Mouse (Mus musculus) lung, postnatal 0 days (tissue): ENCODE results near the gene Piezo1. TPM values are rescaled to one million over a fixed set of nuclear protein-coding genes. Genes with fewer than 3 reads are reported as not detected.
A peak's percentile ranks its signal among the peaks of the same experiment; 100 is the strongest.

Experiments used
- ATAC-seq: fragments of 200-750 bp; cut with Nextera tagmentation; 2 replicates; pipeline ENCODE4 v1.8.0; 2017; ENCODE audit warnings: moderate library complexity
- DNase-seq: peaks from one replicate; pipeline ENCODE4 v3.0.0-alpha.2; 2016; ENCODE audit warnings: low spot score
- H3K27ac ChIP-seq: fragments of 300-500 bp; sonication (generic); 2 replicates; pipeline ENCODE4 v1.5.1; 2014; ENCODE audit warnings: antibody characterized with exemption, mild to moderate bottlenecking, low read length, mixed read lengths
- H3K27me3 ChIP-seq: fragments of 300-500 bp; sonication (generic); replicated peaks from 2 replicates; pipeline ENCODE4 v1.6.1; 2014; ENCODE audit warnings: low read length, mixed read lengths; ENCODE audit not compliant: insufficient read depth
- H3K36me3 ChIP-seq: fragments of 300-500 bp; sonication (generic); 2 replicates; pipeline ENCODE4 v1.6.1; 2014; ENCODE audit warnings: low read length, mixed read lengths; ENCODE audit not compliant: insufficient read depth
- H3K4me1 ChIP-seq: fragments of 300-500 bp; sonication (generic); 2 replicates; pipeline ENCODE4 v1.6.1; 2014; ENCODE audit warnings: antibody characterized with exemption, low read depth, low read length, mixed read lengths; ENCODE audit not compliant: insufficient read depth
- H3K4me2 ChIP-seq: fragments of 300-500 bp; sonication (generic); replicated peaks from 2 replicates; pipeline ENCODE4 v1.6.1; 2014; ENCODE audit warnings: low read depth, mild to moderate bottlenecking, low read length, moderate library complexity, mixed read lengths
- H3K4me3 ChIP-seq: fragments of 300-500 bp; sonication (generic); 2 replicates; pipeline ENCODE4 v1.5.1; 2014; ENCODE audit warnings: low read depth, low read length
- H3K9ac ChIP-seq: fragments of 300-500 bp; sonication (generic); replicated peaks from 2 replicates; pipeline ENCODE4 v1.6.1; 2014; ENCODE audit warnings: low read depth, mild to moderate bottlenecking
- H3K9me3 ChIP-seq: fragments of 300-500 bp; sonication (generic); 2 replicates; pipeline ENCODE4 v1.6.1; 2016; ENCODE audit warnings: low read length, mixed read lengths
- CTCF ChIP-seq: IDR thresholded peaks from 2 replicates; pipeline ENCODE4 v1.5.1; 2016; ENCODE audit warnings: antibody characterized with exemption, mild to moderate bottlenecking
- EP300 ChIP-seq: IDR thresholded peaks from 2 replicates; pipeline ENCODE4 v1.6.1; 2016; ENCODE audit warnings: antibody characterized with exemption, mild to moderate bottlenecking, control low read depth
- WGBS: fragments of 180-500 bp; shearing (Covaris S2); extraction: QIAGEN DNeasy Blood & Tissue Kit; methylation state at CpG from one replicate; pipeline ENCODE4 v1.1.7; 2014; 5-methylcytosine and 5-hydroxymethylcytosine counted together
- polyA plus RNA-seq: library from polyadenylated mRNA; unstranded; fragments of >200 nt; fragmentation: Nextera tagmentation; extraction: Ambion mirVana; gene quantifications from 2 replicates; pipeline ENCODE4 v1.2.1, GENCODE M21; 2015

The Piezo1 gene
- polyA plus RNA-seq, 1 experiment from 2014 or later = 27.3 TPM

- WGBS = 87% methylated on average over 3 of the region's 3 CpGs
These were observed 21.6 kb upstream of the Piezo1 start for GRCm38 (mm10) chr8:122572751-122573150.

GRCm38 (mm10) chr8:122571750-122572267 is 20.7 kb upstream of the Piezo1 start:
- ATAC-seq = no peak
- Histone ChIP-seq H3K4me2 (no peak overlapping the region), H3K36me3 (no peaks in the 10 kb centered on the region), H3K4me1 (peaks cover 27% of the 10 kb centered on the region; the same call in 1 of the 2 replicates), H3K27ac (no peak overlapping the region), H3K9me3 (no peaks in the 10 kb centered on the region), H3K27me3 (no peaks in the 10 kb centered on the region), H3K4me3 (no peak overlapping the region), H3K9ac (no peak overlapping the region)
- TF ChIP-seq EP300 = no peak
- TF ChIP-seq CTCF = no peak
- no peak for DNase-seq
- 88% methylated on average over 17 of the region's 17 CpGs for WGBS

More at GRCm38 (mm10) chr8:122572751-122573150, 21.6 kb upstream of the Piezo1 start:
- TF ChIP-seq EP300 = no peak
- TF ChIP-seq CTCF = no peak
- peaks cover 27% of the 10 kb centered on the region; the same call in 1 of the 2 replicates for H3K4me1 ChIP-seq
- no peaks in the 10 kb centered on the region for H3K27me3 ChIP-seq
- H3K36me3 ChIP-seq = no peaks in the 10 kb centered on the region
- H3K27ac ChIP-seq = no peak overlapping the region
- H3K9ac ChIP-seq = no peak overlapping the region
- no peak for ATAC-seq
- no peak overlapping the region for H3K4me3 ChIP-seq
- H3K9me3 ChIP-seq = no peaks in the 10 kb centered on the region
- DNase-seq = no peak
- H3K4me2 ChIP-seq = no peak overlapping the region

GRCm38 (mm10) chr8:122571153-122571552 is 20.0 kb upstream of the Piezo1 start:
- Histone ChIP-seq H3K27ac (no peak overlapping the region), H3K27me3 (no peaks in the 10 kb centered on the region), H3K4me3 (no peak overlapping the region), H3K9ac (no peak overlapping the region), H3K4me2 (no peak overlapping the region), H3K9me3 (no peaks in the 10 kb centered on the region), H3K4me1 (peaks cover 25% of the 10 kb centered on the region; the same call in 1 of the 2 replicates), H3K36me3 (no peaks in the 10 kb centered on the region)
- ATAC-seq = no peak
- DNase-seq = no peak
- 88% methylated on average over 11 of the region's 11 CpGs for WGBS
- TF ChIP-seq CTCF = no peak
- TF ChIP-seq EP300 = no peak

GRCm38 (mm10) chr8:122569996-122570395 is 18.9 kb upstream of the Piezo1 start:
- no peak for ATAC-seq
- 95% methylated on average over 16 of the region's 16 CpGs for WGBS

GRCm38 (mm10) chr8:122569329-122569728 is 18.2 kb upstream of the Piezo1 start:
- no peak for DNase-seq
- Histone ChIP-seq H3K36me3 (no peaks in the 10 kb centered on the region), H3K9me3 (no peaks in the 10 kb centered on the region), H3K27ac (no peak overlapping the region), H3K4me1 (peaks cover 10% of the 10 kb centered on the region; the same call in 1 of the 2 replicates), H3K4me2 (0 out of 2 replicates have a peak overlapping the region, but pooled peaks have one; percentile 17), H3K9ac (no peak overlapping the region), H3K27me3 (no peaks in the 10 kb centered on the region), H3K4me3 (no peak overlapping the region)
- no peak for ATAC-seq
- TF ChIP-seq CTCF = 0 out of 2 replicates have a peak, but pooled peaks have one; percentile 15
- no peak for TF ChIP-seq EP300
- WGBS = 55% methylated on average over 9 of the region's 9 CpGs

More at GRCm38 (mm10) chr8:122569996-122570395, 18.9 kb upstream of the Piezo1 start:
- no peak overlapping the region for H3K4me3 ChIP-seq
- H3K4me2 ChIP-seq = no peak overlapping the region
- no peak overlapping the region for H3K9ac ChIP-seq
- TF ChIP-seq CTCF (no peak), EP300 (no peak)
- H3K9me3 ChIP-seq = no peaks in the 10 kb centered on the region
- DNase-seq = no peak
- peaks cover 13% of the 10 kb centered on the region; the same call in 1 of the 2 replicates for H3K4me1 ChIP-seq
- no peak overlapping the region for H3K27ac ChIP-seq
- H3K36me3 ChIP-seq = no peaks in the 10 kb centered on the region
- no peaks in the 10 kb centered on the region for H3K27me3 ChIP-seq

GRCm38 (mm10) chr8:122568881-122569309 is 17.8 kb upstream of the Piezo1 start:
- H3K27me3 ChIP-seq = no peaks in the 10 kb centered on the region
- TF ChIP-seq CTCF (peak; percentile 30; the same call in 1 of the 2 replicates), EP300 (no peak)
- no peak overlapping the region for H3K4me3 ChIP-seq
- WGBS = 13% methylated on average over 10 of the region's 10 CpGs
- no peaks in the 10 kb centered on the region for H3K36me3 ChIP-seq
- no peaks in the 10 kb centered on the region for H3K9me3 ChIP-seq
- H3K27ac ChIP-seq = no peak overlapping the region
- 0 out of 2 replicates have a peak overlapping the region, but pooled peaks have one; percentile 17 for H3K4me2 ChIP-seq
- peaks cover 10% of the 10 kb centered on the region; the same call in 1 of the 2 replicates for H3K4me1 ChIP-seq
- ATAC-seq (no peak), DNase-seq (no peak)
- H3K9ac ChIP-seq = no peak overlapping the region
